Comparison of ENCODE assay signal across 8 mouse cellular contexts in the genomic region with DNA sequence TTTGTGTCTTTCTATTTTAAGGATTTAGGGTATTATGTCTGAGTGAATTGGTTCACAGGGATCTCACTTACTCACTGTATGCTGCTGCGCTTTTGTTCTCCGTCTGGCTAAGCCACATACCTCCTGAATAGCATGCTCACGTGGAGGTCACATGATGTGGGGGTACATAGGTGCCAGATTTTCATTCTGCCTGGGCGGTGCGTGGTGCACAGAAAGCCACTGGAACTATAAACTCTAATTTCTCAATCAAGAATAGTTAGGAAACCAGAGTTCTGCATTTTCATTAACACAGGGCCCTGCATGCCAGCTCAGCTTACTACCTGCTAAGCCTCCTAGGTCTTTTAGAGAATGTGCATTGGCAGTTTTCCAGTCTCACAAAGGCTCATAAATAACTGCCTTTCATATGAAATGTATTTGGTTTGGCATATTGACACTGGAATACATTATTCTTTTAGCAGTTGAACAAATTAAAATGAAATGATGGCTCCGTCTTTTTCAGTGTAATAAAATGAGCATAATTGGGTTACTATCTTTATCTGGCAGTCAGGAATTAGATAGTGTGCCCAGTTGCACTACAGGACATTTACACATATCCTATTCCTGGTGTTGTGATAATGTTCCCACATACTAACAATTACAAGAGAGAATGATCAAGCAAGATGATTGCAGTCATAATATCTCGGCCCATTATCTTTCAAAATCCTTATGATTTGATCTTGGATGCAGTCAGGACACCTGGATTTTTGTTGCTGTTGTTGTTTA.
DNase-seq lines count a peak whose midpoint lies in the region; ATAC-seq lines count a peak whose summit lies in the region.

No protein-coding gene starts in this region.

- ATAC-seq in heart, embryonic 15.5 days (replicated peaks; ENCODE audit: insufficient number of reproducible peaks, insufficient read depth, low FRiP score, low read depth), result 0 out of 2 replicates have a peak, but pooled peaks have one; percentile 72
- peak; percentile 93 for ATAC-seq in forebrain, embryonic 16.5 days
- no peak for ATAC-seq in intestine, embryonic 15.5 days

- no peak overlapping the region for H3K4me2 ChIP-seq in heart, embryonic 15.5 days
- H3K4me2 ChIP-seq in forebrain, embryonic 16.5 days (ENCODE audit: low read length), result no peak overlapping the region
- H3K4me2 ChIP-seq in intestine, embryonic 15.5 days (replicated peaks), result no peak overlapping the region

- H3K4me3 ChIP-seq in heart, embryonic 15.5 days, result no peak overlapping the region
- H3K4me3 ChIP-seq in forebrain, embryonic 16.5 days (replicated peaks; ENCODE audit: low read length), result no peak overlapping the region
- H3K4me3 ChIP-seq in intestine, embryonic 15.5 days (replicated peaks), result no peak overlapping the region

- no peak overlapping the region for H3K9ac ChIP-seq in heart, embryonic 15.5 days
- H3K9ac ChIP-seq in forebrain, embryonic 16.5 days (replicated peaks; ENCODE audit: low read depth, low read length), result no peak overlapping the region
- no peak overlapping the region for H3K9ac ChIP-seq in intestine, embryonic 15.5 days

- no peak for DNase-seq in heart, adult 8-10 months (ENCODE audit: low spot score)
- peak; percentile 17 for DNase-seq in right cerebral cortex, adult 18-20 months
- DNase-seq in right cerebral cortex, adult 2 months (ENCODE audit: low spot score in 2 of 2), result no peak
- no peak for DNase-seq in natural killer cell, adult 2 months (ENCODE audit: low spot score in 2 of 2)
- no peak for DNase-seq in embryo, embryonic 11 days

- H3K27me3 ChIP-seq in heart, embryonic 15.5 days, result no peaks in the 10 kb centered on the region
- H3K27me3 ChIP-seq in forebrain, embryonic 16.5 days (replicated peaks; ENCODE audit: control insufficient read depth, insufficient read depth, low read length), result no peaks in the 10 kb centered on the region
- H3K27me3 ChIP-seq in intestine, embryonic 15.5 days (replicated peaks), result no peaks in the 10 kb centered on the region

- H3K4me1 ChIP-seq in heart, embryonic 15.5 days (replicated peaks), result peaks cover 12% of the 10 kb centered on the region
- peaks cover 12% of the 10 kb centered on the region for H3K4me1 ChIP-seq in forebrain, embryonic 16.5 days (replicated peaks; ENCODE audit: control insufficient read depth, insufficient read depth, low read length)
- no peaks in the 10 kb centered on the region for H3K4me1 ChIP-seq in intestine, embryonic 15.5 days (replicated peaks)

- WGBS in heart, embryonic 15.5 days, result 59% methylated on average over 7 of the region's 7 CpGs
- WGBS in forebrain, embryonic 16.5 days, result 17% methylated on average over 7 of the region's 7 CpGs
- 82% methylated on average over 7 of the region's 7 CpGs for WGBS in intestine, embryonic 15.5 days

- no peaks in the 10 kb centered on the region for H3K36me3 ChIP-seq in heart, embryonic 15.5 days
- H3K36me3 ChIP-seq in forebrain, embryonic 16.5 days (ENCODE audit: control insufficient read depth, insufficient read depth), result no peaks in the 10 kb centered on the region
- no peaks in the 10 kb centered on the region for H3K36me3 ChIP-seq in intestine, embryonic 15.5 days

- no peaks in the 10 kb centered on the region for H3K9me3 ChIP-seq in heart, embryonic 15.5 days (replicated peaks)
- H3K9me3 ChIP-seq in forebrain, embryonic 16.5 days (ENCODE audit: control insufficient read depth, low read length), result no peaks in the 10 kb centered on the region
- H3K9me3 ChIP-seq in intestine, embryonic 15.5 days, result no peaks in the 10 kb centered on the region

- H3K27ac ChIP-seq in heart, embryonic 15.5 days, result peak overlapping the region; percentile 40; the same call in 1 of the 2 replicates
- peak overlapping the region; percentile 57 for H3K27ac ChIP-seq in forebrain, embryonic 16.5 days (ENCODE audit: low read length)
- no peak overlapping the region for H3K27ac ChIP-seq in intestine, embryonic 15.5 days
